Mouse (Mus musculus): ENCODE measurements around the gene Cfap54.

- no peak for TF ChIP-seq CTCF (IDR thresholded peaks at IDR 0.05; ENCODE audit: borderline replicate concordance, insufficient read depth, low read length)
- 0 out of 2 replicates have a peak, but pooled peaks have one; percentile 17 for TF ChIP-seq POLR2A (IDR thresholded peaks at IDR 0.05; ENCODE audit: low read depth, low read length)
Observed at GRCm38 (mm10) chr10:93129345-93129744, 47.9 kb upstream of the Cfap54 start.
